Mouse (Mus musculus): ENCODE measurements around the gene Pcdh18. TPM values are rescaled to one million over a fixed set of nuclear protein-coding genes. Genes with fewer than 3 reads are reported as not detected.

Gene Pcdh18
- 1 to 10 TPM; 8.4 to 9.4 TPM for total RNA-seq (2021)
- long read RNA-seq, experiment 1, full-length matches to known transcripts = 6 of 7 reads
- long read RNA-seq, experiment 1, partial matches to known transcripts = 0 of 7 reads
- long read RNA-seq, experiment 1, other reads (novel, unspliced or antisense) = 1 of 7 reads
- long read RNA-seq, experiment 2, full-length matches to known transcripts = 3 of 4 reads
- long read RNA-seq, experiment 2, partial matches to known transcripts = 0 of 4 reads
- long read RNA-seq, experiment 2, other reads (novel, unspliced or antisense) = 1 of 4 reads

- intact Hi-C loops (cut with DNase I) = loop anchor here (5.0 to 10.0 kb wide), 6 partner anchors 98 to 320 kb away; no protein-coding TSS in a partner anchor
- peak; percentile 82 to 83 for DNase-seq
Observed at GRCm38 (mm10) chr3:49756870-49757625, at the start of gene Pcdh18. TSS of gene Pcdh18 (minus strand) at chr3:49757325.

- no peak for DNase-seq
- intact Hi-C loops (cut with DNase I) = no loop called here
Observed at GRCm38 (mm10) chr3:49806823-49807222, 49.7 kb upstream of the Pcdh18 start.

GRCm38 (mm10) chr3:49805511-49805910, 48.4 kb upstream of the Pcdh18 start:
- intact Hi-C loops (cut with DNase I) = no loop called here
- no peak for DNase-seq

GRCm38 (mm10) chr3:49788296-49788695, 31.2 kb upstream of the Pcdh18 start:
- intact Hi-C loops (cut with DNase I) = no loop called here
- DNase-seq = no peak

GRCm38 (mm10) chr3:49787719-49788118, 30.6 kb upstream of the Pcdh18 start:
- intact Hi-C loops (cut with DNase I) = no loop called here
- no peak for DNase-seq

GRCm38 (mm10) chr3:49768992-49769738, 12.0 kb upstream of the Pcdh18 start:
- no peak for DNase-seq
- intact Hi-C loops (cut with DNase I) = no loop called here

- intact Hi-C loops (cut with DNase I) = no loop called here
- DNase-seq = no peak
Observed at GRCm38 (mm10) chr3:49762711-49763110, 5.6 kb upstream of the Pcdh18 start.

- DNase-seq = no peak
- intact Hi-C loops (cut with DNase I) = no loop called here
Observed at GRCm38 (mm10) chr3:49761971-49762370, 4.8 kb upstream of the Pcdh18 start.

- no peak for DNase-seq
- intact Hi-C loops (cut with DNase I) = loop anchor here (5.0 to 10.0 kb wide), 6 partner anchors 97 to 320 kb away; no protein-coding TSS in a partner anchor
Observed at GRCm38 (mm10) chr3:49757626-49758019, 498 bp upstream of the Pcdh18 start.

- peak; percentile 46 to 54 for DNase-seq
- intact Hi-C loops (cut with DNase I) = loop anchor here (5.0 to 10.0 kb wide), 6 partner anchors 99 to 321 kb away; no protein-coding TSS in a partner anchor
Observed at GRCm38 (mm10) chr3:49755986-49756845, 909 bp downstream of the Pcdh18 start.

- DNase-seq = no peak
- intact Hi-C loops (cut with DNase I) = loop anchor here (10.0 kb wide), 4 partner anchors 102 to 252 kb away; no protein-coding TSS in a partner anchor
Observed at GRCm38 (mm10) chr3:49752766-49753165, 4.4 kb downstream of the Pcdh18 start.

- DNase-seq = no peak
- intact Hi-C loops (cut with DNase I) = loop anchor here (10.0 kb wide), 4 partner anchors 105 to 255 kb away; no protein-coding TSS in a partner anchor
Observed at GRCm38 (mm10) chr3:49749491-49750284, 7.4 kb downstream of the Pcdh18 start.

GRCm38 (mm10) chr3:49748054-49748453, 9.1 kb downstream of the Pcdh18 start:
- no peak for DNase-seq
- intact Hi-C loops (cut with DNase I) = no loop called here

GRCm38 (mm10) chr3:49739061-49739460, 18.1 kb downstream of the Pcdh18 start:
- intact Hi-C loops (cut with DNase I) = no loop called here
- DNase-seq = no peak

GRCm38 (mm10) chr3:49738531-49738930, 18.6 kb downstream of the Pcdh18 start:
- DNase-seq = no peak
- intact Hi-C loops (cut with DNase I) = no loop called here

GRCm38 (mm10) chr3:49706503-49706902, 50.6 kb downstream of the Pcdh18 start:
- intact Hi-C loops (cut with DNase I) = no loop called here
- no peak for DNase-seq

- DNase-seq = no peak
- intact Hi-C loops (cut with DNase I) = no loop called here
Observed at GRCm38 (mm10) chr3:49699951-49700350, 57.2 kb downstream of the Pcdh18 start.
